Mouse (Mus musculus): ENCODE results near the gene Zscan4d.
"Not testable (repeated sequence)": the region's sequence is repeated elsewhere in the genome, so short reads cannot be mapped to it uniquely, and the experiment has no call there.

The Zscan4d gene

GRCm38 (mm10) chr7:11166059-11166458, at the start of gene Zscan4d:
Gene Zscan4d (minus strand): TSS chr7:11166159.
- in situ Hi-C loops (cut with MboI; ENCODE audit: unreplicated experiment in 2 of 2), result not testable (repeated sequence)

- in situ Hi-C loops (cut with MboI; ENCODE audit: unreplicated experiment in 2 of 2), result not testable (repeated sequence)
Observed at GRCm38 (mm10) chr7:11158036-11158435, 7.9 kb downstream of the Zscan4d start.
